Mouse (Mus musculus): Measurements from ENCODE around the gene Pik3r5.

The Pik3r5 gene

GRCm38 (mm10) chr11:68431699-68432360 lies at the start of gene Pik3r5:
TSS of gene Pik3r5 (plus strand) at chr11:68432121.
- peak; percentile 90 for DNase-seq (ENCODE audit: low read depth, low spot score)

GRCm38 (mm10) chr11:68383519-68383918 lies 48.4 kb upstream of the Pik3r5 start:
- DNase-seq (ENCODE audit: low read depth, low spot score), result no peak

GRCm38 (mm10) chr11:68384131-68384530 lies 47.8 kb upstream of the Pik3r5 start:
- no peak for DNase-seq (ENCODE audit: low read depth, low spot score)

- DNase-seq (ENCODE audit: low read depth, low spot score), result no peak
Observed at GRCm38 (mm10) chr11:68384592-68385020, 47.3 kb upstream of the Pik3r5 start.

- DNase-seq (ENCODE audit: low read depth, low spot score), result no peak
Observed at GRCm38 (mm10) chr11:68385021-68385821, 46.7 kb upstream of the Pik3r5 start.

GRCm38 (mm10) chr11:68385921-68386588 lies 45.9 kb upstream of the Pik3r5 start:
- DNase-seq (ENCODE audit: low read depth, low spot score), result no peak

GRCm38 (mm10) chr11:68386589-68387440 lies 45.1 kb upstream of the Pik3r5 start:
- DNase-seq (ENCODE audit: low read depth, low spot score), result no peak

GRCm38 (mm10) chr11:68387441-68387760 lies 44.5 kb upstream of the Pik3r5 start:
- no peak for DNase-seq (ENCODE audit: low read depth, low spot score)

- no peak for DNase-seq (ENCODE audit: low read depth, low spot score)
Observed at GRCm38 (mm10) chr11:68387971-68388654, 43.8 kb upstream of the Pik3r5 start.

- DNase-seq (ENCODE audit: low read depth, low spot score), result no peak
Observed at GRCm38 (mm10) chr11:68388655-68389015, 43.3 kb upstream of the Pik3r5 start.

GRCm38 (mm10) chr11:68389621-68390020 lies 42.3 kb upstream of the Pik3r5 start:
- DNase-seq (ENCODE audit: low read depth, low spot score), result no peak

GRCm38 (mm10) chr11:68390381-68391287 lies 41.3 kb upstream of the Pik3r5 start:
- no peak for DNase-seq (ENCODE audit: low read depth, low spot score)

- DNase-seq (ENCODE audit: low read depth, low spot score), result no peak
Observed at GRCm38 (mm10) chr11:68393897-68394490, 37.9 kb upstream of the Pik3r5 start.

GRCm38 (mm10) chr11:68394749-68395148 lies 37.2 kb upstream of the Pik3r5 start:
- DNase-seq (ENCODE audit: low read depth, low spot score), result no peak

- DNase-seq (ENCODE audit: low read depth, low spot score), result no peak
Observed at GRCm38 (mm10) chr11:68395546-68395945, 36.4 kb upstream of the Pik3r5 start.

- DNase-seq (ENCODE audit: low read depth, low spot score), result no peak
Observed at GRCm38 (mm10) chr11:68398891-68399547, 32.9 kb upstream of the Pik3r5 start.

GRCm38 (mm10) chr11:68399548-68400020 lies 32.3 kb upstream of the Pik3r5 start:
- no peak for DNase-seq (ENCODE audit: low read depth, low spot score)

GRCm38 (mm10) chr11:68400021-68400671 lies 31.8 kb upstream of the Pik3r5 start:
- no peak for DNase-seq (ENCODE audit: low read depth, low spot score)

All from A20 (cell line).